Mouse (Mus musculus): ENCODE data around the gene Slc22a13.

Slc22a13 gene

DNA sequence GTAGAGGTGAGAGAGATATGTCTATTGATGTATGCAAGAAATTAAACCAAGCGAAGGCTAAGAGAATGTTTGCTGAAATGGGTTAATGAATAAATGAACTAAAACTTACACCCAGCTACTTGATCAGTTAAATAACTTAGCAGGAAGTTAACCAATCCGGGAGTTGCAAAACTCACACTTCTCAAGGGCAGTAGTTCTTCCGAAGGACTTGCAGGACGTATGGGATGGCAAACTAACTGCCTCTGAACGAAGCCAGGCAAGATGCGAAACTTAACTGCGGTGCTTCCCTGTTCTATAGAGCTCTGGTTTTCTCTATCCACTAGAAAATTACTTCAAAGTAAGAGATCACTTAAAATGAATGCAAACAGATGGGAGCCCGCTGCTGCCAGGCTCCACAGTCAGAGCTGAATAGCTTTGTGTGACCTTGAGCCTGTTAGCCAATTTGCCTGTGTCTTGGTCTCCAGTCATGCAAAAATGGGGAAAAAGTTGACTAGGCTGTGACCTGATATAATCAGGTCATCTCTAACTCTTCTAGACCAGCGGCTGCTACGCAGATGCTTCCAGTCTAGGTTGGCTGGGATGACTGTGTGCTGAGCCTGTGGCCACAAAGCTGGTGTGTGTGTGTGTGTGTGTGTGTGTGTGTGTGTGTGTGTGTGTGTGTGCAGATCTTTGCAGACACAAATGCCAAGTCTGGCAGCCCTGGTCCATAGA lies 9.6 kb downstream of the Slc22a13 start:
- DNase-seq, result peak; percentile 84

DNA sequence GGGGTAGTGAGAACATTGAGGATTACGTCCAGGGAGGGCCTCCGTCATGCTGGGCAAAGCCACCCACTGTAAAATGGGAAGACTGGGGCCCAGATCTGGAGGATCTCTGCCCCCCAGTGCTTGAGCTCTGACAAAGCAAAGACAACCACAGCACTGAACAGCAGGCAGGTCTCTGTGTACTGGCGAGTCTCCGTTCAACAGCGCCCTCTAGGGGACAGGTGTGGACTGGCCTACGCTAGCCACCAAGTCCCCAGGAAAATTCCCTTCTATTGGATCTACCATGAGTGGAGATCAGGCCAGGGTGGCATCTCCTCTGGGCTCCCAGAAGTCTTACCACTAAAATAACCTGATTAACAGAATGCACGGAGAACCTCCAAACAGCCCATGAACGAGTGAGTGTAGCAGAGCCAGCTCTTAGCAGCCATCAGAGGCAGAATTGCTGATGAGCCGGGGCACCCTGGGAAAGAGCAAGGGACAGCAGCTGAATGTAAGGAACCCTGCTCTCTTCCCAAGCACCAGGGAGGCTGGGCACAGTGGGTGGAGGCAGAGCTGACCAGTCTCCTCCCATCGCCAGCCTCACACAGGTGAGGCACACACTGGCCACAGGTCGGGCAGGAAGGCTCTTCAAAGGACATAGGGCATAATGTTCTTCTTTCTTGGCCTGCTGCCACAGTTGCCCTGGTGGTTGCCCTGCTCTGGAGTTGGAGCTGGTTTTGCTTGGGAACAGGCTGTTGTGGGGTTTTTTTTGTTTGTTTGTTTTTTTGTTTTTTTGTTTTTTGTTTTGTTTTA lies 16.5 kb downstream of the Slc22a13 start:
- peak; percentile 92 for DNase-seq

DNA sequence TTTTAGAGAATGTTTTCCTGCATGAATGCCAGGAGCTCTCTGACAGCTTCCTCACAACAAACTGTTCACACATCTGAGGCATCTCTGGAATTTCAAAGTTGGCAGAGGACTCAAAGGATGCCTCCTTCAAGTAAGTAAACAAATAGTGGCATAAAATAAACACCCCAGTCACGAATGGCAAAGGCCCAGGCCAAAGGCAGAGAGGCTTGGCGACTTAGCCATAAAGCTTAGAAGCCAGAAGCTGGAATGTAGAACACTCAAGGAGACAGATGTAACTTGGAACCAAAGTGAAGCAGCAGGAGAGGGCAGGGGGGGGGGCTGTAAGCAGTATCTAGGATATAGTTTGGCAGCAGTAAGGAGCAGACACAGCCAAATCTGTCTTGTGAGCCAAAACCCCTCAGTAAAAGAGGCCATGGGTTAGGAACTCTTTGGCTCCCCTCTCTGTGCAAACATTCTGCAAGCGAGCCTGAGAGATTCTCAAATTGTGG lies 27.6 kb downstream of the Slc22a13 start:
- peak; percentile 69 for DNase-seq

DNA sequence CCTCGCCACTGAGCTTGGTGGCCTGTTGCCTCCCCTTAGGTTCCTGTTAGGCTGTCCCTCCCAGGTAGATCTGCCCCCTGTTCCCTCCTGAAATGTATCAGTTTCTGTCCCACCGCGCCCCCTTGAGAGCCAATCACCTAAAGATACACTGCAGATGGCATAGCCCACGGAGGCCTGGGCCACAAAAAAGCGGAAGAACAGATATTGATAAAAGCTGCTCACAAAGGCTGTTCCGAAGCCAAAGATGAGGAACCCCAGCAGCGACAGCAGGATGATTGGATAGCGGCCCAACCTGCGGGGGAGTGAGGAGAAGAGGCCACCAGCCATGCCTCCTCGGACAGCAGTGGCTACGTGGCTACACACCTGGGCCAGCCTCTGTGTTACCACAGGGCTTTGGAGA lies 29.6 kb downstream of the Slc22a13 start:
- no peak for DNase-seq

DNA sequence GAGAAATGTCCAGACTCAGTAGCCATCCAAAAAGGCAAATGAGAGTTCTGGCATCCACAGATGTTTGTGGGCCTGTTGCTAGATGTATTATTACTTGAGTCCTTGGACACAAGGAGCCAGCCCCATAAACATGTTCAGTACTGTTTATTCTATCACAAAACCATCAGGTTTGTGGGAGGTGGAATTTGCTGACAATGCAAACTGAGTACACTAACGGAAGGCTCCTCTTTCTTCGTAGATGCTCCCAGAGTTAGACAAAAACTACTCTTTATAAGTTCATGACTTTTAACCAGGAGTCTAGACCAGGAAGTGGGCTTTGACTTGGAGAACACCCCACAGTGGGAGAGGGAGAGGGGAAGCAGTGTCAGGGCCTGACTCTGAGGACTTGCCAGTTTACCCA lies 41.3 kb downstream of the Slc22a13 start:
- no peak for DNase-seq

DNA sequence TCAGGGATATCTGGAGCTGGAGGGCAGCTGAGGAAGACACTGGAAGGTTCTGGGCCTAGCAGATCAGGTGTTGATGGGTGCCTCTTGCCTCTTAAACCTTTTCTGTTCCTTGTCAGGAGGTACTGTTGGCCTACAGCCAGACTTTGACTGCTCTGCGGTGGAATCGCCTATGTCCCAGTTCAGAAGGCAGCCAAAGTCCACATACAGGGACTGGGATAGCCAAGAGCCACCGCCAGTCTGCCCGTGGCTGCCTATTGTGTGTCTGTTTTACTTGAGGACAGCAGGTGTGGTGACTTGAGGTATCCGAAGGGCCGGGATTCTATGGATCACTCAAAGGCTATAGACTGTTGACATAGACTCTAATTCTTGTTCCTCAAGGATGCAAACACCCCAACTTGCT lies 43.4 kb downstream of the Slc22a13 start:
- peak; percentile 92 for DNase-seq

DNA sequence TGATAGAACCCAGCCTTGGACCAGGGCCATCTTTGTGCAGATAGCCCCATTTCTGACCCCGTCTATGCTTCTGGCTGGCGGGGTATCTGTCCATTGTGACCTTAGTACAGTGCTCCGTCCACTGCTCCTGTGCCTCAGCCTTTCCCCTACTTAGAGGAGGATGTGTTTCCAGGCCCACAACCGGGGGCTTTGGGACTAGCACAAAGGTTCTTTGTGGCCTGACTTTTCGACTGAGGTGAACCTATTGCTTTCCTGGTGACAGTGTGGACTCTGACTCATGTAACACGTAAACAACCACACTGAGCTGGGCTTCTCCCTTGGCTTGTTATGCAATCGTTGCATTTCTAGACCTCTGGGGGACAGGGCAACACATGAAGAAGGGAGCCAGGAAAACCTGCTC lies 44.2 kb downstream of the Slc22a13 start:
- peak; percentile 91 for DNase-seq

DNA sequence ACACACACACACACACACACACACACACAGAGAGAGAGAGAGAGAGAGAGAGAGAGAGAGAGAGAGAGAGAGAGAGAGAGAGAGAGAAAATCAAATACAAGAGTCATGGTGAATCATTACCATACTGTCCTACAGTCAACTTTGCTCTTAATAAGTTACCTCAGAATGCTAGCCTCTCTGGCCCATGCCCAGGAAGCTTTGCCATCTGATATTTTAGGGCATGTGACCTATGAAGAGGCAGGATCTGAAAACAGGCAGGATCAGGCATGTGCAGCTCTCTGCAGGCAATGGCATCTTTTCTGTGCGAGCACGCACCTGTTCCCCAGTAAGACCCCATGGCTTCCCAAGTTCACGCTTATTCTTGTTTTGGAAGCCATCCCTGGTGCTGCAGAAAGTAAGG lies 48.2 kb downstream of the Slc22a13 start:
- peak; percentile 97 for DNase-seq

DNA sequence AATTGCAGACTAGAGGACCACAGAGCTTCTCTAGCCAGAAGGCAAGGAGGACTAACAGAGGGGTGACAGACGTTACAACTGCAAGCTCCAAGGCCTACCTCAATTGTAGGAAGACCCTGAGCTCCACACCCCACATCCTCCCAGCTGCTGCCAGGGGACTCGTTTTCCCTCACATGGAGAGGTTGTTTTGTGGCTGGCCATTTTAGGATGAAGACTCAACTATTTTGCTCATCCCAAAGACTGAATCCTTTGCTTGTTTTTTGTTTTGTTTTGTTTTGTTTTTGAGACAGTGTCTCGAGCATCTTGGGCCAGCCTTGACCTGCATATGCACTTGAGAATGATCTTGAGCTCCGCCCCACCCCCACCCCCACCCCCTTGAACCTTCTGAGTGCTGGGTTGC lies 50.0 kb downstream of the Slc22a13 start, which contains the start of gene Gm47289:
Gm47289 (plus strand) TSS at position 301 of the 400 bp plus-strand sequence.
- no peak for DNase-seq

DNA sequence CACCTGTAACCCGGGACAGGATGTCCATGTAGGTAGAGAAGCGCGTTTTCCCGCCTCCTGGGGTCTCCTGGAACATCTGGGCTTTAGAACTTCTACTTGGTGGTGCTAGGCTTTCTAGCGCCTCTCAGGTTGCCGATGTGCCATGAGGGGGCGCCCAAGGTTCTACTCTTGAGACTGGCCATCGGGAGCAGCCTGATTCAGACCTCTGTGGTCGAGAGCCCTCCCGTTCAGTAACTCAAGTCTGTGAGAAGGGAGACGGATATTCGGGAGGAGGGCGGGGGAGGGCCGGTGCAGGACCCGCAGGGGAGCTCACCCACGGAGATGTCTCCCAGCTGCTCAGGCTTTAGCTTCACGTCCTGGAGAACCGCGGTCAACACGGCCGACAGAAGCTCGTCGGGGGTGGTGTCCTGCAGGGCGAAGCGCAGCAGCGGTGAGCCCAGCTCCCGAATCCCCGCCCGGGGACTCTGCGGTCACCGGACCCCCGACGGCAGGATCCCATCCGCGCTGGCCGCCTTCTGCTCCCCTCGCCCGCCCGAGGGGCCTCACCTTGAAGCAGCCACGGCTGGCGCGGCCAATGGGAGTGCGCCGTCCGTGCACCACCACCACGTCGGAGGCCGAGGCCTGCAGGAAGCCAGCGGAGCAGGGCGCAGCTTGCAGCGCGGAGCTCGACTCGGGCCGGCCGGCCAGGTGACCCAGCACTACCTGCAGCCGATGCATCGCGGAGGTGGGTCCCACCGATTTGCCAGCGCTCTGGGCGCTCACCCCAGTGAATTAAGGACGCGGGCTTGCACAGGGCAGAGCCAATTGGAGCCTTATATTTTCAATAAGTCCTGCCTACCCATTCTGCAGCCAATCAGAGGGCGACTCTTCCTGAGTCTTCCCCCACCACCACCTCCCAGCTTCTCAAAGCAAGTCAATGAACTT lies 52.4 kb downstream of the Slc22a13 start, which contains the start of gene Acaa1b:
Acaa1b (minus strand) TSS at position 816 of the 924 bp plus-strand sequence.
- DNase-seq, result peak; percentile 92

DNA sequence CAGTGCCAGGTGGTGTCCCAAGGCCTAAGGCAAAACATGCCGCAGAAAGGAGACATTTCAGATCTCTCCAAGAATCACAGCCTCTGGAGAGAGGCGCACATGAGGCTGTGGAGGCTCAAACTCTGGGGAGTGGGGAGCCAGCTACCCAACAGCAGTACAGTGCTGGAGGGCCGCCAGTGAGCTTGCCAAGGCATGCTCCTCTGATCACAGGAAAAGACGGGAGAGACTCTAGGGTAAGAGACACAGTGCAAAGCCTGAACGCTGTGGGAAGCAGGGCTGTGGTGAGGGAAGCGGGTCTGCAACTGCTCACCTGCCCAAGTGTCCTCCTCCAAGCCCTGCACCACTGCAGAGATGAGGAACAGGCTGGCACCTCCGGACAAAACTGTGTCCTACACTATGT lies 53.1 kb downstream of the Slc22a13 start:
- peak; percentile 60 for DNase-seq

DNA sequence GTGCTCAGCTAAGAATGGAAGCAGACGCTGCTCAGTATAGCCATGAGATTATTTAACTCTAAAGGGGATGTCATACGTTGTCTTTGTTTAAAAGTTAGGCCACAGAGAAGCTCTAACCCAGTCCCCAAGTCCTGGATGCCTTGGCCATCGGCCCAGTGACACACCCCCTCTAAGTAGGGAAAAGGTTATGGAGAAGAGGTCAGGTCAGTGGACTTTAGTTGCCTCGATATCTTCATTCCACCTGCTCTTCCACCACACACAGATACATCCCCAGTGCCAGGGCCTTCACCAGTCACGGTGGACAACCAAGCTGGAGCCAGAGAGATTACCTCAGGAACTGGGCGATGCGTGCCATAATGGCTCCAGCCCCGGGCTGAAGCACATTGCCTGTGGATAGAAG lies 53.5 kb downstream of the Slc22a13 start:
- DNase-seq, result peak; percentile 89

DNA sequence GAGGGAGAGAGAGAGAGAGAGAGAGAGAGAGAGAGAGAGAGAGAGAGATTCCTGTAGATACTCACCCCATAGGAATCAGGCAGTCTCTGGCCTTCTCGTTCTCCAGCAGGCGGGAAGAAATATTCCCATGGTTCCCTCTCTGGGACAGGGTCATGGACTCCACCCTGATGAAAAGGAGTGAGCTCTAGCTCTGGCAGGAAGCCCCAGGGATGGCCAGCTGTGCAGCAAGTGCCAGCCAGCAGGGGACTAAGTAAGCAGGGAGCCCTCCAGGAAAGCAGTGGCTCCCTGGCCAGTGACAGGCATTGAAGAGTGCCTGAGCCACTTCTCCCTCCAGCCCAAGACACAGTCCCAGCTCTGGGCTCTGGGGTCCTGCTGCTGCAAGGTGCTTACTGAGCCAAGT lies 57.1 kb downstream of the Slc22a13 start:
- DNase-seq, result peak; percentile 46

DNA sequence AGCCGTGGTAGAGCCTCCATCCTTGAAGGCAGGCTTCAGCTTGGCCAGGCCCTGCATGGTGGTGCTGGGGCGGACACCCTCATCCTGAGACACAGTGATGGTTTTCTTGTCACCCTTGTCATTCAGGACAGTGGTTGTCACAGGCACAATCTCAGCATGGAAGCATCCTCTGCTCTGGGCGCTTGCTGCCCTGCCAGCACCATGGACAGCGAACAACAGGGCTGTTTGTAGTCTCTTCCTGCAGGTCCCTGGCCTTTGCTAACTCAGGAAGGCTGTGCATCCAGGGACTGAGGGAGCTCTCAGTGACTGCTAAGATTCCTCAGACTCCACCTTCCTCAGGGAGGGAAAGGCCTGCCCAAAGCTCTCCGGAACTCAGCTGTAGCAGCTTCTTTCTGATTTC lies 59.3 kb downstream of the Slc22a13 start:
- DNase-seq, result no peak

DNA sequence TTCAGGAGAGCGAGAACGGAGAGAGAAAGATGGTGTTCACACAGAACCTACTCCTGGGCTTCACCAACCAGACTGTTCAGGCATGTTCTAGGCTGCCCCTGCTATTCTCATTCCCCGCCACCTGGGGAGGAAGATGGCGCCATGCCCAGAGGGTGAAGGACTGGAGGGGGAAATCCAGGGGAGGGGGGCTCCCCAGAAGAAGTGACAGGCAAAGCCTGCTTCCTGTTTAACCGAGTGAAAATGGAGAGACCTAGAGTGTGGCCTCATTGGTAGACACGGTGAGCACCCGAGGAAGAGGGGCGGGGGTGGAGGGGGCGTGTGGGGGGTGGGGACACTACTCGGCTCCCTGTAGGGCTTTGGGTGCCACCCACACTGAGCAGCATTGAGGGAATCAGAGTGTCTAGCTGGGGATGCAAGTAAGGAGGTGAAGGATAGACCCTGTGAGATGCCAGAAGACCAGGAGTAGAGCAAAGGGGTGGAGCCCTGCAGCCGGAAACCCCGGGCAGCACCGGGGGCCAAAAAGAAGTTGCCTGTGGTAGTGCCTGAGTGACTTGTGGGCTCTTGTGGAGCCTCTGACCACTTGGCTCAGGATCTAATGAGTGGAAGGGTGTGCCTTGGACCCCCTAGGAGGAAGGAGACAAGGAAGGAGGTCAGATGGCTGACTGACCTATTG lies 62.7 kb downstream of the Slc22a13 start:
- peak; percentile 42 for DNase-seq

DNA sequence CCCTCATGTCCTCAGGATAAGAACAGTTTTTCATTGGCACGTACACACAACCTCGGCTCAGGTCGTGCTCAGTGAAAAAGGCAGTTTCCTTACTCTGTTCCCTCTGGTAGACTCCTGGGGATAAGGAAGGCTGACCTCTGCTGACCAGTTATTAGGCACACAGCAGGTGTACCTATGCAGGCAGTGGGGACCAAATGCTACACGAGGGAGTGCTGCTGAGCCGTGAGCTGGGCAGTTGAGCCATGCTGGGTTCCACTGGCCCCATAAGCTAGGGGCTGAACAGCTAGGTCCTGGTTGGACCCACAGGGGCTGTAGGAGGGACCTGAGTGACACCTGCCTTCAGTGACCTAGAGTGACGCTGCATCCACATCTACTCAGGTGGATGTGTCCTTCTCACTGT lies 63.3 kb downstream of the Slc22a13 start:
- no peak for DNase-seq

DNA sequence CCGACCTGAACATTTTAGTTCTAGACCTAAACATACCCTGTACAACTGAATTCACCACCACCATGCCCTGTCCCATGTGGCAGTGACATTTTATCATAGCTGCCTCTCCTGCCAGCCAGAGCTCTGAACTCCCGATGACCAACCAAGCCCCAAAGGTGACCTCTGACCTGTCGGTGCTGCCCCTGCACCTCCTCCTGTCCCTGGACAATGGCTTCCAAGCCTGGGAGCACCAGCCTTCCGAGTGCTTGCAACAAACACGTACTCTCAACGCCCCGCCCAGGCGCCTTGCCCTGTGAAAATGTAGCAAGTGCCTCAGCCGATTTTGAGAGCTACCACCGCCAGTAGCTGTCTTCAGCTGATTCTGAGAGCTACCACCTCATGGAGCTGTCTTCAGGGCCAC lies 63.8 kb downstream of the Slc22a13 start:
- DNase-seq, result no peak

DNA sequence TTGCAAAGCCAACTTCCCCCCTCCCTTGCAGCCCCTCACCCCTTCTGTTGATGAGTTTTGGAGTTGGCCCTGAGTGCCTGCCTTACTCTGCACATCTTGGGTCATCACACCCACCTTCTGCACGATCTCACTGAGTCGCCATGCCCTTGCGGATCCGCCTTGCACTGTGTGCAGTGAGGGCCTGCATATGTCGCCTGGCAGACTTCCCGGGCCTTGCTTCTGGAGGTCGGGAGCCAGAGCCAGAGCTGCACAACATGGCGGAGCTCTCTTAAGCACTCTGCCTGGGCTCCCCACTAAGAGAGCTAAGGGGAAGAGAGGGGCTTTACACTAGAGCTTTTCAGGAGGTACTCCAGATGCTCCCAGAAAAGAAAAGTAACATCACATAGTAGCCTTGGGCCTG lies 64.2 kb downstream of the Slc22a13 start:
- DNase-seq, result no peak

DNA sequence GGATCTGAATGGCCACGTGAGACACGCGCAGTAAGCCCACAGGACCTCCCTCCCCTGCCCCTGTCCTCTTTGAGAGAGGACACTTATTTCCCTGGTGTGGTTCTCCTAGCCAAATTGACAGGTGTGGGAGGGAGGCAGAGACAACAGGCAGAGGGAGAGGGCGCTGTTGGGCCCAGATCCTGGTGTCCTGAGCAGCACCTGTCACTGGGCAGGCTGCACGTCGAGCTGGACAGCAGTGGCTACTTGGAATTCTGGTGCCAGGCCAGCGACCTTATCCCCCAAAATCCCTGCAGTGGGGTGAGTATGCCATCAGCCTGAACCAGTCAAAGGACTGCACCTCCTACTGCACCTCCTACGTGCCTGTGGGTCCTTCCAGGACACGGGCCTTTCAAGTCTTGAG lies 65.5 kb downstream of the Slc22a13 start:
- no peak for DNase-seq

Measured in kidney, adult 9 months (tissue).